Mouse (Mus musculus) stomach, embryonic 16.5 days (tissue): ENCODE results near the gene Epb41l1. TPM values are rescaled to one million over a fixed set of nuclear protein-coding genes. Genes with fewer than 3 reads are reported as not detected.
"Not testable (repeated sequence)": the region's sequence is repeated elsewhere in the genome, so short reads cannot be mapped to it uniquely, and the experiment has no call there.

Experiments used
- ATAC-seq: fragments of 200-750 bp; cut with Nextera tagmentation; 2 replicates; pipeline ENCODE4 v1.8.0; 2017; ENCODE audit warnings: moderate number of reproducible peaks, moderate TSS enrichment; ENCODE audit not compliant: insufficient read depth, low FRiP score
- H3K27ac ChIP-seq: fragments of 300-500 bp; sonication (generic); 2 replicates; pipeline ENCODE4 v1.5.1; 2014; ENCODE audit warnings: low read length
- H3K27me3 ChIP-seq: fragments of 300-500 bp; sonication (generic); 2 replicates; pipeline ENCODE4 v1.6.1; 2014; ENCODE audit warnings: low read length, control low read depth, mixed read lengths; ENCODE audit not compliant: control insufficient read depth, insufficient read depth
- H3K36me3 ChIP-seq: fragments of 300-500 bp; sonication (generic); 2 replicates; pipeline ENCODE4 v1.6.1; 2014; ENCODE audit warnings: low read length; ENCODE audit not compliant: control insufficient read depth, insufficient read depth
- H3K4me1 ChIP-seq: fragments of 300-500 bp; sonication (generic); 2 replicates; pipeline ENCODE4 v1.6.1; 2014; ENCODE audit warnings: low read length, control low read depth, mixed read lengths; ENCODE audit not compliant: control insufficient read depth, insufficient read depth
- H3K4me2 ChIP-seq: fragments of 300-500 bp; sonication (generic); 2 replicates; pipeline ENCODE4 v1.6.1; 2014; ENCODE audit warnings: low read depth, low read length, mixed read lengths
- H3K4me3 ChIP-seq: fragments of 300-500 bp; sonication (generic); replicated peaks from 2 replicates; pipeline ENCODE4 v1.5.1; 2014; ENCODE audit warnings: mild to moderate bottlenecking, low read length
- H3K9ac ChIP-seq: fragments of 300-500 bp; sonication (generic); 2 replicates; pipeline ENCODE4 v1.6.1; 2014; ENCODE audit warnings: low read length
- H3K9me3 ChIP-seq: fragments of 300-500 bp; sonication (generic); replicated peaks from 2 replicates; pipeline ENCODE4 v1.6.1; 2016; ENCODE audit warnings: low read length, control low read depth; ENCODE audit not compliant: control insufficient read depth
- WGBS: fragments of 180-500 bp; shearing (Covaris S2); extraction: QIAGEN DNeasy Blood & Tissue Kit; methylation state at CpG from one replicate; pipeline ENCODE4 v1.1.7; 2014; 5-methylcytosine and 5-hydroxymethylcytosine counted together
- polyA plus RNA-seq: library from polyadenylated mRNA; unstranded; fragments of >200 nt; fragmentation: Nextera tagmentation; extraction: Ambion mirVana; gene quantifications from 2 replicates; pipeline ENCODE4 v1.2.1, GENCODE M21; 2015

The Epb41l1 gene
- polyA plus RNA-seq, 1 experiment from 2014 or later, result 3.1 TPM

DNA sequence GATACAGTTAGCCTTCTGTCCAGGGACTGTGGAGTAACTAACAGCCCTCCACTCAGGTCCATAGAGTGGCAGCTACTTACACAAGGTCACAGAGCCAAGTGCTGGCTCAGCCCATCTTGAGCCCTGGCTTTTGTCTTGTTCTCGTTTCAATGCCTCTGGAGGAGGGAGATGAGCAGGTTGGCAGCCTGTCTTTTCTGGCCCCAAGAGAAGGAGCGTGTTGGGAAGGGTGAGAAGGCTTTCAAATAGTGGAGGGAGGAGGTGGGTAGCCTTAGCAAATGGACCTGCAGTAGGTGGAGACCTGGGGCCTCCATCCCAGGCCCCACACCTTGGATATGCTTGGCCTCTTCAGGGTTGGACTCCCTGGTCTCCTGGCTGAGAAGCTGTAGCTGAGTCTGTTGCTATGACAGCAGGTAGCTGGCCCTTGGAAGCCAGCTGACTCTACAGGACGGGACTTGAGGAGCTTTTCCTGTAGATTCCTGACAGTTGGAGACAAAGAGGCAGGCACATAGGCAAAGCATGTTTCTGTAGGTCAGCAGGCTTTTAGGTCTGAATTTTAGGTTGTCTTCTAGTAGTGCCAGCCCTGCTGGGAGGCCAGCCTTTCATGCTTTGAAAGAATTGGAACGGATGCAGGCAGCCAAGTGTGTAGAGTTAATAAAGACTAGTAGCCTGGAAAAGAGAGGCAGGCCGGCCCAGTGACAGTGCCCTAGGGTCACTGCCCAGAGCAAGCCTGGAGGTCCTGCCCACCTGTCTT, 76.3 kb downstream of the Epb41l1 start:
- H3K4me3 ChIP-seq, result no peak overlapping the region
- WGBS, result 70% methylated on average over 5 of the region's 5 CpGs
- H3K4me2 ChIP-seq, result no peak overlapping the region
- no peaks in the 10 kb centered on the region for H3K9me3 ChIP-seq
- H3K36me3 ChIP-seq, result peaks cover 4% of the 10 kb centered on the region
- no peak overlapping the region for H3K27ac ChIP-seq
- H3K27me3 ChIP-seq, result no peaks in the 10 kb centered on the region
- no peak overlapping the region for H3K9ac ChIP-seq
- peaks cover under 1% of the 10 kb centered on the region; the same call in 1 of the 2 replicates for H3K4me1 ChIP-seq
- no peak for ATAC-seq

- Histone ChIP-seq H3K4me2 (no peak overlapping the region), H3K4me3 (no peak overlapping the region), H3K36me3 (peaks cover 4% of the 10 kb centered on the region), H3K4me1 (no peaks in the 10 kb centered on the region), H3K27ac (no peak overlapping the region), H3K9me3 (no peaks in the 10 kb centered on the region), H3K27me3 (no peaks in the 10 kb centered on the region), H3K9ac (no peak overlapping the region)
- 43% methylated on average over 5 of the region's 5 CpGs for whole genome bisulfite sequencing
- ATAC-seq, result peak; percentile 34; the same call in 1 of the 2 replicates
Observed at GRCm38 (mm10) chr2:156497915-156498314, 77.2 kb downstream of the Epb41l1 start.

GRCm38 (mm10) chr2:156501025-156501424, 80.3 kb downstream of the Epb41l1 start:
- Histone ChIP-seq H3K9ac (no peak overlapping the region), H3K36me3 (peaks cover 4% of the 10 kb centered on the region; the same call in 1 of the 2 replicates), H3K27me3 (no peaks in the 10 kb centered on the region), H3K9me3 (no peaks in the 10 kb centered on the region), H3K4me1 (no peaks in the 10 kb centered on the region), H3K27ac (no peak overlapping the region), H3K4me2 (no peak overlapping the region), H3K4me3 (no peak overlapping the region)
- 87% methylated on average over 1 of the region's 1 CpGs for WGBS
- ATAC-seq, result no peak

DNA sequence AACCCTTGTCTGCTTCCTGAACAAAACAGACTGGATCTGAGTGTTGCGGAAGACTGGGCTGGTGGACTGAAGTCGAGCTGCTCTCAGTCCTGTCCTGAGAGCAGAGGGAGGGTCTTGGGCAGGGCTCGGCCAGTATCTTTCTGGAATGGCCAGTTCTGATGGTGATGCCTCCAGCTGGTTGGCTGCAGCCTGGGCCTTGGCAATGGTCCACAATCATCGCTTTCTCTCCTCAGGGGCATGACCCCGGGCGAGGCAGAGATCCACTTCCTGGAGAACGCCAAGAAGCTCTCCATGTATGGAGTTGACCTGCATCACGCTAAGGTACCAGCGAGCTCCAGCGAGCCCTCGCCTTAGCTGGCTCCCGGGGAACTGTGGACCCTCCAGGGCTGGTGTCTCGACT, 84.8 kb downstream of the Epb41l1 start:
- H3K9me3 ChIP-seq, result no peaks in the 10 kb centered on the region
- H3K4me1 ChIP-seq, result no peaks in the 10 kb centered on the region
- H3K27me3 ChIP-seq, result no peaks in the 10 kb centered on the region
- no peak for ATAC-seq
- H3K4me2 ChIP-seq, result no peak overlapping the region
- peaks cover 4% of the 10 kb centered on the region; the same call in 1 of the 2 replicates for H3K36me3 ChIP-seq
- H3K9ac ChIP-seq, result no peak overlapping the region
- H3K4me3 ChIP-seq, result no peak overlapping the region
- 81% methylated on average over 13 of the region's 13 CpGs for WGBS
- H3K27ac ChIP-seq, result no peak overlapping the region

DNA sequence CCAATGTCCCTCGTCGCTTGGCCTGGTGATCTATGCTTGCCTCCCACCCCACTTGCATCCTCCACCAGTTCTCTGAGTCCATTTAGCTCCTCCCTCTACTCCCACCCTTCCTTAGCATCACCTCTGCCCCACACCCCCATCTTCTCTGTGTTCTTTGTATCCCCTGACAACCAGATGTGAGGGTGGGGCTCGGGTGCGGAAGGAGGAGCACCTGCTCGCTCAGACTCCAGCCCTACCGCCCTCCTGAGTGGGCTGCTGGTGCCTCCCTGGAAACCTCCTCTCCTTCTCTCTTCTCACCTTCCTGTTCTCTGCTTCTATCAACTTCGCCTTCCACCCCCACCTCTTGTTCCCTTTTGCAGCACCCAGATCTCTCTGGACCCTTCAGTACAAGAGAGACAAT, 91.3 kb downstream of the Epb41l1 start:
- H3K4me1 ChIP-seq, result no peaks in the 10 kb centered on the region
- no peaks in the 10 kb centered on the region for H3K27me3 ChIP-seq
- no peaks in the 10 kb centered on the region for H3K9me3 ChIP-seq
- no peak overlapping the region for H3K4me3 ChIP-seq
- H3K4me2 ChIP-seq, result no peak overlapping the region
- 74% methylated on average over 7 of the region's 7 CpGs for WGBS
- ATAC-seq, result no peak
- no peak overlapping the region for H3K9ac ChIP-seq
- no peak overlapping the region for H3K27ac ChIP-seq
- H3K36me3 ChIP-seq, result no peaks in the 10 kb centered on the region

GRCm38 (mm10) chr2:156512561-156512960, 91.9 kb downstream of the Epb41l1 start:
- H3K9ac ChIP-seq, result no peak overlapping the region
- H3K4me2 ChIP-seq, result no peak overlapping the region
- H3K9me3 ChIP-seq, result no peaks in the 10 kb centered on the region
- no peaks in the 10 kb centered on the region for H3K27me3 ChIP-seq
- H3K36me3 ChIP-seq, result no peaks in the 10 kb centered on the region
- no peak overlapping the region for H3K4me3 ChIP-seq
- no peaks in the 10 kb centered on the region for H3K4me1 ChIP-seq
- 63% methylated on average over 6 of the region's 6 CpGs for WGBS
- H3K27ac ChIP-seq, result no peak overlapping the region
- ATAC-seq, result no peak

DNA sequence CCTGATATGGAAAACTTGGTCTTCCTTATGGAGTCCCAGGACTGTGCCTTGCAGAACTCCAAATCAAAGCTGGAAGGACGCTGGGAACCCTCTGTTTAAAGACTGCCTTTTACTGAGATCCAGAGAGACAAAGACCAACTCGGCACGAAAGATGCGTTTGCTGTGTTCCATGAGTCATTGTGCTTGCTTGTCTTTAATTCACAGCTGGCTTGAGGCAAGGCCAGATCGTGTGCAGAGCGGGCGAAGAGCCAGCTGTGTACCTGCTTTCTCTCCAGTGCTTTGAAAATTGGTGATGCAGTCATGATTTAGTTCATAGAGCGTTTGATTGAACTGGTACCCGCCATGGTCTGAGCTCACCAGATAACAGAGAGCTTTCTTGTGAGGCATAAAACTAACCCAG, 94.4 kb downstream of the Epb41l1 start:
- Histone ChIP-seq H3K9me3 (no peaks in the 10 kb centered on the region), H3K27me3 (no peaks in the 10 kb centered on the region), H3K27ac (no peak overlapping the region), H3K9ac (no peak overlapping the region), H3K4me2 (no peak overlapping the region), H3K4me1 (no peaks in the 10 kb centered on the region), H3K4me3 (no peak overlapping the region), H3K36me3 (no peaks in the 10 kb centered on the region)
- ATAC-seq, result no peak
- 77% methylated on average over 9 of the region's 9 CpGs for WGBS

GRCm38 (mm10) chr2:156515565-156516185, 95.0 kb downstream of the Epb41l1 start:
- peak; percentile 34; the same call in 1 of the 2 replicates for ATAC-seq
- Histone ChIP-seq H3K4me2 (no peak overlapping the region), H3K9me3 (no peaks in the 10 kb centered on the region), H3K27ac (no peak overlapping the region), H3K9ac (no peak overlapping the region), H3K36me3 (no peaks in the 10 kb centered on the region), H3K27me3 (no peaks in the 10 kb centered on the region), H3K4me3 (no peak overlapping the region), H3K4me1 (no peaks in the 10 kb centered on the region)
- 22% methylated on average over 7 of the region's 7 CpGs for WGBS

DNA sequence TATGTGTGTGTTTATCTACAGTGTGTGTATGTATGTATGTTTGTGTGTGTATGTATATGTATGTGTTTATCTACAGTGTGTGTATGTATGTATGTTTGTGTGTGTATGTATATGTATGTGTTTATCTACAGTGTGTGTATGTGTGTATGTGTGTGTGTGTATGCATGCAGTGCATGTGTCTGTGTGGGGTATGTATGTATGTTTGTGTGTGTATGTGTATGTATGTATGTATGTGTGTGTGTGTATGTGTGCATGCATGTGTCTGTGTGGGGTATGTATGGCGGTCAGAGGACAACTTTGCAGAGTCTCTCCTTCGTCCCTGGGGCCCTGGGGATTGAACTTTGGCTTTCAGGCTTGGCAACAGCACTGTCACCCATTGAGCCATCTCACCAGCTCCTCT, 96.0 kb downstream of the Epb41l1 start:
- H3K4me3 ChIP-seq, H3K9me3 ChIP-seq, H3K9ac ChIP-seq, H3K4me1 ChIP-seq, H3K36me3 ChIP-seq, H3K27me3 ChIP-seq, H3K27ac ChIP-seq, H3K4me2 ChIP-seq: not testable (repeated sequence)
- ATAC-seq, result peak; percentile 88
- WGBS, result 80% methylated on average over 2 of the region's 2 CpGs
